Mouse (Mus musculus) midbrain, embryonic 16.5 days (tissue): ENCODE results near the gene Pnrc2. TPM values are rescaled to one million over a fixed set of nuclear protein-coding genes. Genes with fewer than 3 reads are reported as not detected.

Experiments used
- ATAC-seq: fragments of 200-750 bp; cut with Nextera tagmentation; 2 replicates; pipeline ENCODE4 v1.8.0; 2017; ENCODE audit warnings: moderate TSS enrichment
- H3K27ac ChIP-seq: fragments of 300-500 bp; sonication (generic); 2 replicates; pipeline ENCODE4 v1.5.1; 2014; ENCODE audit warnings: mild to moderate bottlenecking, low read length, mixed read lengths
- H3K27me3 ChIP-seq: fragments of 300-500 bp; sonication (generic); 2 replicates; pipeline ENCODE4 v1.6.1; 2014; ENCODE audit warnings: low read depth, low read length, mixed read lengths; ENCODE audit not compliant: control insufficient read depth, insufficient read depth
- H3K36me3 ChIP-seq: fragments of 300-500 bp; sonication (generic); 2 replicates; pipeline ENCODE4 v1.6.1; 2014; ENCODE audit warnings: mild to moderate bottlenecking, low read length, moderate library complexity, mixed read lengths; ENCODE audit not compliant: control insufficient read depth, insufficient read depth
- H3K4me1 ChIP-seq: fragments of 300-500 bp; sonication (generic); 2 replicates; pipeline ENCODE4 v1.6.1; 2014; ENCODE audit warnings: mild to moderate bottlenecking, low read length, mixed read lengths; ENCODE audit not compliant: control insufficient read depth, insufficient read depth
- H3K4me2 ChIP-seq: fragments of 300-500 bp; sonication (generic); 2 replicates; pipeline ENCODE4 v1.6.1; 2014; ENCODE audit warnings: mild to moderate bottlenecking, low read length, mixed read lengths
- H3K4me3 ChIP-seq: fragments of 300-500 bp; sonication (generic); 2 replicates; pipeline ENCODE4 v1.5.1; 2014; ENCODE audit warnings: low read depth, mild to moderate bottlenecking, low read length, moderate library complexity, mixed read lengths
- H3K9ac ChIP-seq: fragments of 300-500 bp; sonication (generic); 2 replicates; pipeline ENCODE4 v1.6.1; 2014; ENCODE audit warnings: low read depth, low read length, mixed read lengths
- H3K9me3 ChIP-seq: fragments of 300-500 bp; sonication (generic); replicated peaks from 2 replicates; pipeline ENCODE4 v1.6.1; 2014; ENCODE audit warnings: mild to moderate bottlenecking, low read length, mixed read lengths; ENCODE audit not compliant: control insufficient read depth, poor library complexity, severe bottlenecking
- WGBS: fragments of 180-500 bp; shearing (Covaris S2); extraction: QIAGEN DNeasy Blood & Tissue Kit; methylation state at CpG from one replicate; pipeline ENCODE4 v1.1.7; 2014; 5-methylcytosine and 5-hydroxymethylcytosine counted together
- polyA plus RNA-seq: library from polyadenylated mRNA; unstranded; fragments of >200 nt; fragmentation: Nextera tagmentation; extraction: Ambion mirVana; gene quantifications from 2 replicates; pipeline ENCODE4 v1.2.1, GENCODE M21; 2015

Pnrc2 gene
- polyA plus RNA-seq, 1 experiment from 2014 or later = 94.2 TPM

GRCm38 (mm10) chr4:135896157-135896556 lies 22.5 kb upstream of the Pnrc2 start:
- ATAC-seq = no peak
- H3K4me2 ChIP-seq = no peak overlapping the region
- H3K27me3 ChIP-seq = no peaks in the 10 kb centered on the region
- no peak overlapping the region for H3K27ac ChIP-seq
- no peak overlapping the region for H3K4me3 ChIP-seq
- no peaks in the 10 kb centered on the region for H3K9me3 ChIP-seq
- 74% methylated on average over 6 of the region's 6 CpGs for WGBS
- no peaks in the 10 kb centered on the region for H3K36me3 ChIP-seq
- H3K9ac ChIP-seq = no peak overlapping the region
- no peaks in the 10 kb centered on the region for H3K4me1 ChIP-seq

GRCm38 (mm10) chr4:135895071-135895571 lies 21.5 kb upstream of the Pnrc2 start, which contains the start of gene Cnr2:
Cnr2 (plus strand) TSS chr4:135895394.
- no peak within 1 kb of the TSS for H3K4me3 ChIP-seq
- 60% methylated on average over 8 of the region's 8 CpGs for WGBS
- H3K9ac ChIP-seq = no peak within 1 kb of the TSS
- no peak within 1 kb of the TSS for H3K27ac ChIP-seq
- no peak for ATAC-seq
- no peaks in the 10 kb centered on the region for H3K9me3 ChIP-seq
- H3K36me3 ChIP-seq = no peaks in the 10 kb centered on the region
- H3K4me2 ChIP-seq = no peak within 1 kb of the TSS
- H3K27me3 ChIP-seq = no peaks in the 10 kb centered on the region
- no peaks in the 10 kb centered on the region for H3K4me1 ChIP-seq

GRCm38 (mm10) chr4:135892884-135893283 lies 19.2 kb upstream of the Pnrc2 start:
- Histone ChIP-seq H3K4me2 (no peak overlapping the region), H3K9me3 (no peaks in the 10 kb centered on the region), H3K9ac (no peak overlapping the region), H3K27ac (no peak overlapping the region), H3K4me3 (no peak overlapping the region), H3K27me3 (no peaks in the 10 kb centered on the region), H3K4me1 (no peaks in the 10 kb centered on the region), H3K36me3 (no peaks in the 10 kb centered on the region)
- 71% methylated on average over 4 of the region's 4 CpGs for WGBS
- ATAC-seq = no peak

GRCm38 (mm10) chr4:135891539-135891938 lies 17.9 kb upstream of the Pnrc2 start:
- Histone ChIP-seq H3K9ac (no peak overlapping the region), H3K27me3 (no peaks in the 10 kb centered on the region), H3K27ac (no peak overlapping the region), H3K36me3 (no peaks in the 10 kb centered on the region), H3K9me3 (no peaks in the 10 kb centered on the region), H3K4me3 (no peak overlapping the region), H3K4me1 (no peaks in the 10 kb centered on the region), H3K4me2 (no peak overlapping the region)
- no peak for ATAC-seq
- 85% methylated on average over 2 of the region's 2 CpGs for WGBS

- Histone ChIP-seq H3K4me2 (no peak overlapping the region), H3K4me1 (no peaks in the 10 kb centered on the region), H3K27ac (no peak overlapping the region), H3K9me3 (no peaks in the 10 kb centered on the region), H3K27me3 (no peaks in the 10 kb centered on the region), H3K9ac (no peak overlapping the region), H3K4me3 (no peak overlapping the region), H3K36me3 (no peaks in the 10 kb centered on the region)
- ATAC-seq = no peak
- 8% methylated on average over 4 of the region's 4 CpGs for WGBS
These were observed 16.2 kb upstream of the Pnrc2 start for GRCm38 (mm10) chr4:135889884-135890283.

- WGBS = 80% methylated on average over 7 of the region's 7 CpGs
These were observed 15.7 kb upstream of the Pnrc2 start for GRCm38 (mm10) chr4:135889146-135889883.

GRCm38 (mm10) chr4:135888448-135889057 lies 14.9 kb upstream of the Pnrc2 start:
- Histone ChIP-seq H3K36me3 (no peaks in the 10 kb centered on the region), H3K4me1 (no peaks in the 10 kb centered on the region), H3K9me3 (no peaks in the 10 kb centered on the region), H3K27me3 (no peaks in the 10 kb centered on the region), H3K27ac (no peak overlapping the region), H3K4me3 (no peak overlapping the region), H3K4me2 (no peak overlapping the region), H3K9ac (no peak overlapping the region)
- WGBS = 93% methylated on average over 24 of the region's 24 CpGs
- no peak for ATAC-seq

More at GRCm38 (mm10) chr4:135889146-135889883, 15.7 kb upstream of the Pnrc2 start:
- H3K4me3 ChIP-seq = no peak overlapping the region
- H3K27ac ChIP-seq = no peak overlapping the region
- no peak overlapping the region for H3K9ac ChIP-seq
- H3K9me3 ChIP-seq = no peaks in the 10 kb centered on the region
- no peaks in the 10 kb centered on the region for H3K36me3 ChIP-seq
- H3K4me2 ChIP-seq = no peak overlapping the region
- H3K27me3 ChIP-seq = no peaks in the 10 kb centered on the region
- ATAC-seq = no peak
- no peaks in the 10 kb centered on the region for H3K4me1 ChIP-seq

GRCm38 (mm10) chr4:135886184-135886583 lies 12.5 kb upstream of the Pnrc2 start:
- no peaks in the 10 kb centered on the region for H3K27me3 ChIP-seq
- no peaks in the 10 kb centered on the region for H3K9me3 ChIP-seq
- ATAC-seq = no peak
- H3K36me3 ChIP-seq = no peaks in the 10 kb centered on the region
- H3K4me2 ChIP-seq = no peak overlapping the region
- H3K27ac ChIP-seq = no peak overlapping the region
- no peak overlapping the region for H3K4me3 ChIP-seq
- no peak overlapping the region for H3K9ac ChIP-seq
- H3K4me1 ChIP-seq = no peaks in the 10 kb centered on the region
- WGBS = 87% methylated on average over 4 of the region's 4 CpGs

- H3K9ac ChIP-seq = no peak overlapping the region
- 90% methylated on average over 12 of the region's 12 CpGs for WGBS
- no peaks in the 10 kb centered on the region for H3K36me3 ChIP-seq
- no peak overlapping the region for H3K4me2 ChIP-seq
- no peaks in the 10 kb centered on the region for H3K27me3 ChIP-seq
- H3K4me1 ChIP-seq = no peaks in the 10 kb centered on the region
- H3K27ac ChIP-seq = no peak overlapping the region
- H3K4me3 ChIP-seq = no peak overlapping the region
- ATAC-seq = no peak
- H3K9me3 ChIP-seq = no peaks in the 10 kb centered on the region
These were observed 12.0 kb upstream of the Pnrc2 start for GRCm38 (mm10) chr4:135885676-135886075.
